Mouse (Mus musculus) spleen, adult 2 months (tissue): Measurements from ENCODE around the gene Ppfia4.

Source experiments
- CTCF ChIP-seq: fragments of 200-500 bp; IDR thresholded peaks from 2 replicates; pipeline ENCODE4 v1.5.1; 2011; ENCODE audit warnings: mild to moderate bottlenecking, inconsistent platforms; ENCODE audit not compliant: insufficient read depth, insufficient read length, insufficient replicate concordance; ENCODE audit errors: extremely low read depth
- POLR2A ChIP-seq: fragments of 200-500 bp; IDR thresholded peaks from 2 replicates; pipeline ENCODE4 v1.6.1; 2011; ENCODE audit warnings: low read depth, low read length, inconsistent platforms

DNA sequence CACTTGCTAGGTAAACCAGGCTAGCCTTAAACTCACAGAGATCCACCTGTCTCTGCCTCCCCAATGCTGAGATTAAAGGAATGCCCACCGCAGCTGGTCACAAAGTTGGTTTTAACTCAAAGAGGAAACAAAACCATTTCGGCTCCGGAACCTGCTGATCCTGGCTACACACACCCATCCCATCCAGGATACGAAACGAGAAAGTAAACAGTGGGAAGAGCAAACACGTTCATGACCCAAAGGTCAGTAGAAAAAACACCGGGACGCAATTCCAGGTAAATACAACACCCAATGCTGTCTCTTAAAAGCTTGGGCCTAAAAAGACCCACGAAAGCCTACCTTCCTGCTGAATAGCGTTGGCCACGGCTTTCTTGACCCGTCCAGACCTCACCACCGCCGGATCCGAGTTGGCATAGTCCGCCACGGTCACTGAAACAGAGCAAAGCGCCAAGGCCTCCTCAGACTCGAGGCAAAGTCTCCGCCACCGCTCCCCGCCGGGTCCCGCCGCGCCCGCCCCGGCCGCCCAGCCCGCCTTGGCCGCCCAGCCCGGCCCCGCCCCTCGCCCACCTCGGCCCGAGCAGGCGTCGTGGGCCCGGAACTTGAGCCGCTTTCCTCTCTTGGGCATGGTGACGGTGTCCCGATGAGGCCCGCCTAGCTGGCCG, 28.6 kb upstream of the Ppfia4 start:
- TF ChIP-seq CTCF (no peak), POLR2A (no peak)
